Mouse (Mus musculus): ENCODE measurements around the gene Dido1. TPM values are rescaled to one million over a fixed set of nuclear protein-coding genes. Genes with fewer than 3 reads are reported as not detected.

The Dido1 gene
- polyA plus RNA-seq (2015; fragmentation: Nextera tagmentation; extraction: Ambion mirVana) = 29.4 and 30.3 TPM in 2 replicates

GRCm38 (mm10) chr2:180709923-180710272, at the start of gene Dido1, which contains the start of gene Gid8:
Dido1 (minus strand) TSS chr2:180709999.
Gid8 (plus strand) TSS chr2:180710117.
- peak within 1 kb of the TSS; percentile 97 for H3K4me2 ChIP-seq (ENCODE audit: low read length)
- H3K9me3 ChIP-seq (ENCODE audit: control insufficient read depth, low read length) = no peaks in the 10 kb centered on the region
- ATAC-seq = peak; percentile 96
- under 1% methylated on average over 43 of the region's 43 CpGs for WGBS
- peak within 1 kb of the TSS; percentile 77 for H3K27ac ChIP-seq (ENCODE audit: low read length)
- H3K9ac ChIP-seq (replicated peaks; ENCODE audit: low read depth, low read length) = peak within 1 kb of the TSS; percentile 97
- H3K36me3 ChIP-seq (ENCODE audit: control insufficient read depth, insufficient read depth) = peaks cover 11% of the 10 kb centered on the region
- H3K27me3 ChIP-seq (replicated peaks; ENCODE audit: control insufficient read depth, insufficient read depth, low read length) = no peaks in the 10 kb centered on the region
- peaks cover 26% of the 10 kb centered on the region for H3K4me1 ChIP-seq (replicated peaks; ENCODE audit: control insufficient read depth, insufficient read depth, low read length)
- peak within 1 kb of the TSS; percentile 98 for H3K4me3 ChIP-seq (replicated peaks; ENCODE audit: low read length)

- H3K4me2 ChIP-seq (ENCODE audit: low read length) = no peak overlapping the region; the same call in 1 of the 2 replicates
Measured at GRCm38 (mm10) chr2:180758513-180759263, 48.9 kb upstream of the Dido1 start.

GRCm38 (mm10) chr2:180756786-180757185, 47.0 kb upstream of the Dido1 start:
- ATAC-seq = no peak
- Histone ChIP-seq H3K9ac (replicated peaks; ENCODE audit: low read depth, low read length) (no peak overlapping the region), H3K9me3 (ENCODE audit: control insufficient read depth, low read length) (no peaks in the 10 kb centered on the region), H3K27me3 (replicated peaks; ENCODE audit: control insufficient read depth, insufficient read depth, low read length) (peaks cover 20% of the 10 kb centered on the region), H3K4me3 (replicated peaks; ENCODE audit: low read length) (no peak overlapping the region), H3K4me2 (ENCODE audit: low read length) (no peak overlapping the region), H3K36me3 (ENCODE audit: control insufficient read depth, insufficient read depth) (no peaks in the 10 kb centered on the region), H3K4me1 (replicated peaks; ENCODE audit: control insufficient read depth, insufficient read depth, low read length) (no peaks in the 10 kb centered on the region; the same call in 1 of the 2 replicates), H3K27ac (ENCODE audit: low read length) (no peak overlapping the region)
- WGBS = 39% methylated on average over 2 of the region's 2 CpGs

More at GRCm38 (mm10) chr2:180758513-180759263, 48.9 kb upstream of the Dido1 start:
- 31% methylated on average over 15 of the region's 15 CpGs for WGBS
- peak; percentile 62; the same call in 1 of the 2 replicates for ATAC-seq
- Histone ChIP-seq H3K9ac (replicated peaks; ENCODE audit: low read depth, low read length) (no peak overlapping the region), H3K9me3 (ENCODE audit: control insufficient read depth, low read length) (no peaks in the 10 kb centered on the region), H3K27ac (ENCODE audit: low read length) (no peak overlapping the region), H3K4me3 (replicated peaks; ENCODE audit: low read length) (no peak overlapping the region), H3K4me1 (replicated peaks; ENCODE audit: control insufficient read depth, insufficient read depth, low read length) (no peaks in the 10 kb centered on the region; the same call in 1 of the 2 replicates), H3K27me3 (replicated peaks; ENCODE audit: control insufficient read depth, insufficient read depth, low read length) (peaks cover 12% of the 10 kb centered on the region), H3K36me3 (ENCODE audit: control insufficient read depth, insufficient read depth) (no peaks in the 10 kb centered on the region)

GRCm38 (mm10) chr2:180755896-180756295, 46.1 kb upstream of the Dido1 start:
- no peak overlapping the region for H3K27ac ChIP-seq (ENCODE audit: low read length)
- H3K27me3 ChIP-seq (replicated peaks; ENCODE audit: control insufficient read depth, insufficient read depth, low read length) = peaks cover 20% of the 10 kb centered on the region
- no peaks in the 10 kb centered on the region for H3K36me3 ChIP-seq (ENCODE audit: control insufficient read depth, insufficient read depth)
- no peaks in the 10 kb centered on the region for H3K9me3 ChIP-seq (ENCODE audit: control insufficient read depth, low read length)
- H3K4me1 ChIP-seq (replicated peaks; ENCODE audit: control insufficient read depth, insufficient read depth, low read length) = no peaks in the 10 kb centered on the region; the same call in 1 of the 2 replicates
- no peak for ATAC-seq
- H3K4me2 ChIP-seq (ENCODE audit: low read length) = no peak overlapping the region
- H3K4me3 ChIP-seq (replicated peaks; ENCODE audit: low read length) = no peak overlapping the region
- H3K9ac ChIP-seq (replicated peaks; ENCODE audit: low read depth, low read length) = no peak overlapping the region
- 1% methylated on average over 8 of the region's 8 CpGs for WGBS

GRCm38 (mm10) chr2:180754976-180755688, 45.3 kb upstream of the Dido1 start:
- no peak for ATAC-seq

GRCm38 (mm10) chr2:180748904-180749303, 39.1 kb upstream of the Dido1 start:
- no peaks in the 10 kb centered on the region for H3K36me3 ChIP-seq (ENCODE audit: control insufficient read depth, insufficient read depth)
- peaks cover 12% of the 10 kb centered on the region; the same call in 1 of the 2 replicates for H3K27me3 ChIP-seq (replicated peaks; ENCODE audit: control insufficient read depth, insufficient read depth, low read length)
- no peak overlapping the region for H3K4me2 ChIP-seq (ENCODE audit: low read length)
- H3K9ac ChIP-seq (replicated peaks; ENCODE audit: low read depth, low read length) = no peak overlapping the region
- ATAC-seq = no peak
- H3K4me3 ChIP-seq (replicated peaks; ENCODE audit: low read length) = no peak overlapping the region
- WGBS = 59% methylated on average over 5 of the region's 5 CpGs
- H3K4me1 ChIP-seq (replicated peaks; ENCODE audit: control insufficient read depth, insufficient read depth, low read length) = peaks cover 5% of the 10 kb centered on the region
- H3K27ac ChIP-seq (ENCODE audit: low read length) = no peak overlapping the region
- H3K9me3 ChIP-seq (ENCODE audit: control insufficient read depth, low read length) = no peaks in the 10 kb centered on the region

More at GRCm38 (mm10) chr2:180754976-180755688, 45.3 kb upstream of the Dido1 start:
- Histone ChIP-seq H3K27me3 (replicated peaks; ENCODE audit: control insufficient read depth, insufficient read depth, low read length) (peaks cover 20% of the 10 kb centered on the region), H3K36me3 (ENCODE audit: control insufficient read depth, insufficient read depth) (no peaks in the 10 kb centered on the region), H3K9ac (replicated peaks; ENCODE audit: low read depth, low read length) (no peak overlapping the region), H3K4me2 (ENCODE audit: low read length) (no peak overlapping the region), H3K9me3 (ENCODE audit: control insufficient read depth, low read length) (no peaks in the 10 kb centered on the region), H3K27ac (ENCODE audit: low read length) (no peak overlapping the region), H3K4me3 (replicated peaks; ENCODE audit: low read length) (no peak overlapping the region), H3K4me1 (replicated peaks; ENCODE audit: control insufficient read depth, insufficient read depth, low read length) (no peaks in the 10 kb centered on the region; the same call in 1 of the 2 replicates)
- WGBS = 46% methylated on average over 5 of the region's 5 CpGs

GRCm38 (mm10) chr2:180746569-180747192, 36.9 kb upstream of the Dido1 start:
- H3K27me3 ChIP-seq (replicated peaks; ENCODE audit: control insufficient read depth, insufficient read depth, low read length) = 0 out of 2 replicates have a peak, but pooled peaks cover 3% of the 10 kb centered on the region
- ATAC-seq = no peak
- no peaks in the 10 kb centered on the region for H3K36me3 ChIP-seq (ENCODE audit: control insufficient read depth, insufficient read depth)
- H3K4me3 ChIP-seq (replicated peaks; ENCODE audit: low read length) = no peak overlapping the region
- 4% methylated on average over 5 of the region's 5 CpGs for WGBS
- H3K4me2 ChIP-seq (ENCODE audit: low read length) = no peak overlapping the region
- no peaks in the 10 kb centered on the region for H3K9me3 ChIP-seq (ENCODE audit: control insufficient read depth, low read length)
- H3K9ac ChIP-seq (replicated peaks; ENCODE audit: low read depth, low read length) = no peak overlapping the region
- H3K4me1 ChIP-seq (replicated peaks; ENCODE audit: control insufficient read depth, insufficient read depth, low read length) = peaks cover 5% of the 10 kb centered on the region
- no peak overlapping the region for H3K27ac ChIP-seq (ENCODE audit: low read length)

GRCm38 (mm10) chr2:180745248-180745927, 35.6 kb upstream of the Dido1 start:
- Histone ChIP-seq H3K27me3 (replicated peaks; ENCODE audit: control insufficient read depth, insufficient read depth, low read length) (0 out of 2 replicates have a peak, but pooled peaks cover 3% of the 10 kb centered on the region), H3K9me3 (ENCODE audit: control insufficient read depth, low read length) (no peaks in the 10 kb centered on the region), H3K4me1 (replicated peaks; ENCODE audit: control insufficient read depth, insufficient read depth, low read length) (peaks cover 5% of the 10 kb centered on the region), H3K36me3 (ENCODE audit: control insufficient read depth, insufficient read depth) (no peaks in the 10 kb centered on the region), H3K4me2 (ENCODE audit: low read length) (no peak overlapping the region), H3K27ac (ENCODE audit: low read length) (no peak overlapping the region), H3K9ac (replicated peaks; ENCODE audit: low read depth, low read length) (no peak overlapping the region), H3K4me3 (replicated peaks; ENCODE audit: low read length) (no peak overlapping the region)
- peak; percentile 84 for ATAC-seq
- WGBS = 36% methylated on average over 17 of the region's 17 CpGs

Data from forebrain, embryonic 16.5 days (tissue).